Mouse (Mus musculus): ENCODE results near the gene Cdh16. TPM values are rescaled to one million over a fixed set of nuclear protein-coding genes. Genes with fewer than 3 reads are reported as not detected.
"Not testable (repeated sequence)": the region's sequence is repeated elsewhere in the genome, so short reads cannot be mapped to it uniquely, and the experiment has no call there.

Cdh16 gene
- polyA plus RNA-seq (2012; rRNA removed): 1.3 TPM in 1 of 2 replicates, not detected in the other

GRCm38 (mm10) chr8:104624161-104624560 lies at the start of gene Cdh16:
Gene Cdh16 (minus strand): TSS chr8:104624396.
- H3K27me3 ChIP-seq (ENCODE audit: control insufficient read depth, insufficient read depth, low read length): no peaks in the 10 kb centered on the region
- H3K36me3 ChIP-seq (ENCODE audit: control insufficient read depth, insufficient read depth, low read length): no peaks in the 10 kb centered on the region
- no peak within 1 kb of the TSS for H3K4me3 ChIP-seq (ENCODE audit: control insufficient read depth, low read depth, low read length)
- TF ChIP-seq POLR2A (IDR thresholded peaks at IDR 0.05; ENCODE audit: control insufficient read depth, low read depth, low read length) (no peak), CTCF (IDR thresholded peaks at IDR 0.05; ENCODE audit: control insufficient read depth, insufficient read depth, insufficient replicate concordance, low read depth, low read length) (no peak)
- no peaks in the 10 kb centered on the region for H3K4me1 ChIP-seq (ENCODE audit: control insufficient read depth, insufficient read depth, low read length)
- no peak within 1 kb of the TSS for H3K27ac ChIP-seq (ENCODE audit: control insufficient read depth, insufficient read depth, low read depth, low read length)

GRCm38 (mm10) chr8:104655614-104656013 lies 31.4 kb upstream of the Cdh16 start:
- TF ChIP-seq POLR2A (IDR thresholded peaks at IDR 0.05; ENCODE audit: control insufficient read depth, low read depth, low read length) (no peak), CTCF (IDR thresholded peaks at IDR 0.05; ENCODE audit: control insufficient read depth, insufficient read depth, insufficient replicate concordance, low read depth, low read length) (no peak)
- H3K27ac ChIP-seq (ENCODE audit: control insufficient read depth, insufficient read depth, low read depth, low read length): no peak overlapping the region
- H3K4me1 ChIP-seq (ENCODE audit: control insufficient read depth, insufficient read depth, low read length): no peaks in the 10 kb centered on the region
- H3K27me3 ChIP-seq (ENCODE audit: control insufficient read depth, insufficient read depth, low read length): no peaks in the 10 kb centered on the region
- no peaks in the 10 kb centered on the region for H3K36me3 ChIP-seq (ENCODE audit: control insufficient read depth, insufficient read depth, low read length)
- no peak overlapping the region for H3K4me3 ChIP-seq (ENCODE audit: control insufficient read depth, low read depth, low read length)

GRCm38 (mm10) chr8:104654984-104655383 lies 30.8 kb upstream of the Cdh16 start:
- Histone ChIP-seq H3K27ac (ENCODE audit: control insufficient read depth, insufficient read depth, low read depth, low read length) (no peak overlapping the region), H3K4me3 (ENCODE audit: control insufficient read depth, low read depth, low read length) (no peak overlapping the region), H3K36me3 (ENCODE audit: control insufficient read depth, insufficient read depth, low read length) (no peaks in the 10 kb centered on the region), H3K27me3 (ENCODE audit: control insufficient read depth, insufficient read depth, low read length) (no peaks in the 10 kb centered on the region), H3K4me1 (ENCODE audit: control insufficient read depth, insufficient read depth, low read length) (no peaks in the 10 kb centered on the region)
- TF ChIP-seq CTCF (IDR thresholded peaks at IDR 0.05; ENCODE audit: control insufficient read depth, insufficient read depth, insufficient replicate concordance, low read depth, low read length): peak; percentile 53; the same call in 1 of the 2 replicates
- no peak for TF ChIP-seq POLR2A (IDR thresholded peaks at IDR 0.05; ENCODE audit: control insufficient read depth, low read depth, low read length)

GRCm38 (mm10) chr8:104644187-104644586 lies 20.0 kb upstream of the Cdh16 start:
- not testable (repeated sequence) for H3K36me3 ChIP-seq (ENCODE audit: control insufficient read depth, insufficient read depth, low read length); H3K4me3 ChIP-seq (ENCODE audit: control insufficient read depth, low read depth, low read length); H3K27ac ChIP-seq (ENCODE audit: control insufficient read depth, insufficient read depth, low read depth, low read length); H3K27me3 ChIP-seq (ENCODE audit: control insufficient read depth, insufficient read depth, low read length)
- peaks cover 14% of the 10 kb centered on the region for H3K4me1 ChIP-seq (ENCODE audit: control insufficient read depth, insufficient read depth, low read length)

- H3K27ac ChIP-seq (ENCODE audit: control insufficient read depth, insufficient read depth, low read depth, low read length): peak overlapping the region; percentile 78; the same call in 1 of the 2 replicates
- H3K4me1 ChIP-seq (ENCODE audit: control insufficient read depth, insufficient read depth, low read length): peaks cover 14% of the 10 kb centered on the region
- peak overlapping the region; percentile 95 for H3K4me3 ChIP-seq (ENCODE audit: control insufficient read depth, low read depth, low read length)
- H3K36me3 ChIP-seq (ENCODE audit: control insufficient read depth, insufficient read depth, low read length): no peaks in the 10 kb centered on the region; the same call in 1 of the 2 replicates
- TF ChIP-seq CTCF (IDR thresholded peaks at IDR 0.05; ENCODE audit: control insufficient read depth, insufficient read depth, insufficient replicate concordance, low read depth, low read length): no peak
- no peak for TF ChIP-seq POLR2A (IDR thresholded peaks at IDR 0.05; ENCODE audit: control insufficient read depth, low read depth, low read length)
- H3K27me3 ChIP-seq (ENCODE audit: control insufficient read depth, insufficient read depth, low read length): no peaks in the 10 kb centered on the region
Observed at GRCm38 (mm10) chr8:104642324-104642654, 18.1 kb upstream of the Cdh16 start.

- H3K36me3 ChIP-seq (ENCODE audit: control insufficient read depth, insufficient read depth, low read length): no peaks in the 10 kb centered on the region; the same call in 1 of the 2 replicates
- H3K4me1 ChIP-seq (ENCODE audit: control insufficient read depth, insufficient read depth, low read length): peaks cover 14% of the 10 kb centered on the region
- H3K27me3 ChIP-seq (ENCODE audit: control insufficient read depth, insufficient read depth, low read length): no peaks in the 10 kb centered on the region
- TF ChIP-seq POLR2A (IDR thresholded peaks at IDR 0.05; ENCODE audit: control insufficient read depth, low read depth, low read length) (peak; percentile 89), CTCF (IDR thresholded peaks at IDR 0.05; ENCODE audit: control insufficient read depth, insufficient read depth, insufficient replicate concordance, low read depth, low read length) (no peak)
- H3K4me3 ChIP-seq (ENCODE audit: control insufficient read depth, low read depth, low read length): peak within 1 kb of the TSS; percentile 95
- peak within 1 kb of the TSS; percentile 78 for H3K27ac ChIP-seq (ENCODE audit: control insufficient read depth, insufficient read depth, low read depth, low read length)
Observed at GRCm38 (mm10) chr8:104641426-104642323, 17.5 kb upstream of the Cdh16 start, which contains the start of gene Ciao2b. Gene Ciao2b (minus strand): TSS chr8:104641965.

GRCm38 (mm10) chr8:104640831-104641370 lies 16.7 kb upstream of the Cdh16 start:
- Histone ChIP-seq H3K36me3 (ENCODE audit: control insufficient read depth, insufficient read depth, low read length) (no peaks in the 10 kb centered on the region; the same call in 1 of the 2 replicates), H3K27ac (ENCODE audit: control insufficient read depth, insufficient read depth, low read depth, low read length) (peak overlapping the region; percentile 15; the same call in 1 of the 2 replicates), H3K27me3 (ENCODE audit: control insufficient read depth, insufficient read depth, low read length) (no peaks in the 10 kb centered on the region), H3K4me3 (ENCODE audit: control insufficient read depth, low read depth, low read length) (peak overlapping the region; percentile 95), H3K4me1 (ENCODE audit: control insufficient read depth, insufficient read depth, low read length) (peaks cover 14% of the 10 kb centered on the region)
- no peak for TF ChIP-seq CTCF (IDR thresholded peaks at IDR 0.05; ENCODE audit: control insufficient read depth, insufficient read depth, insufficient replicate concordance, low read depth, low read length)
- no peak for TF ChIP-seq POLR2A (IDR thresholded peaks at IDR 0.05; ENCODE audit: control insufficient read depth, low read depth, low read length)
